Mouse (Mus musculus): Measurements from ENCODE around the gene Otud7b. TPM values are rescaled to one million over a fixed set of nuclear protein-coding genes. Genes with fewer than 3 reads are reported as not detected.

The Otud7b gene
- polyA plus RNA-seq, 1 experiment from 2014 or later, result 14.5 TPM

- Histone ChIP-seq H3K9ac (ENCODE audit: low read length) (no peak overlapping the region), H3K27ac (replicated peaks) (no peak overlapping the region)
- TF ChIP-seq EP300 (optimal IDR thresholded peaks at IDR 0.05) (no peak), CTCF (IDR thresholded peaks at IDR 0.05; ENCODE audit: low read depth) (no peak)
Observed at GRCm38 (mm10) chr3:96163040-96163439, 58.7 kb downstream of the Otud7b start.

GRCm38 (mm10) chr3:96168466-96169158 is 64.3 kb downstream of the Otud7b start:
- ATAC-seq (ENCODE audit: low FRiP score, low TSS enrichment) (no peak), DNase-seq (ENCODE audit: low spot score) (no peak)
- Histone ChIP-seq H3K4me3 (ENCODE audit: low read depth, low read length) (no peak overlapping the region), H3K9me3 (ENCODE audit: control insufficient read depth, low read length) (no peaks in the 10 kb centered on the region), H3K4me1 (replicated peaks; ENCODE audit: control insufficient read depth, insufficient read depth) (0 out of 2 replicates have a peak, but pooled peaks cover 3% of the 10 kb centered on the region), H3K9ac (ENCODE audit: low read length) (no peak overlapping the region), H3K27me3 (ENCODE audit: control insufficient read depth, insufficient read depth, low read length) (no peaks in the 10 kb centered on the region), H3K36me3 (ENCODE audit: control insufficient read depth, insufficient read depth, low read length) (no peaks in the 10 kb centered on the region), H3K4me2 (replicated peaks; ENCODE audit: low read depth) (no peak overlapping the region), H3K27ac (replicated peaks) (no peak overlapping the region)
- WGBS, result 59% methylated on average over 12 of the region's 12 CpGs
- TF ChIP-seq CTCF (IDR thresholded peaks at IDR 0.05; ENCODE audit: low read depth), result no peak

More at GRCm38 (mm10) chr3:96163040-96163439, 58.7 kb downstream of the Otud7b start:
- H3K4me3 ChIP-seq (ENCODE audit: low read depth, low read length), result no peak overlapping the region
- no peak for DNase-seq (ENCODE audit: low spot score)
- ATAC-seq (ENCODE audit: low FRiP score, low TSS enrichment), result no peak
- H3K4me1 ChIP-seq (replicated peaks; ENCODE audit: control insufficient read depth, insufficient read depth), result peaks cover 5% of the 10 kb centered on the region
- H3K36me3 ChIP-seq (ENCODE audit: control insufficient read depth, insufficient read depth, low read length), result no peaks in the 10 kb centered on the region
- no peaks in the 10 kb centered on the region for H3K9me3 ChIP-seq (ENCODE audit: control insufficient read depth, low read length)
- no peak overlapping the region for H3K4me2 ChIP-seq (replicated peaks; ENCODE audit: low read depth)
- no peaks in the 10 kb centered on the region for H3K27me3 ChIP-seq (ENCODE audit: control insufficient read depth, insufficient read depth, low read length)
- 88% methylated on average over 6 of the region's 6 CpGs for WGBS

GRCm38 (mm10) chr3:96170276-96170675 is 65.9 kb downstream of the Otud7b start:
- Histone ChIP-seq H3K27me3 (ENCODE audit: control insufficient read depth, insufficient read depth, low read length) (no peaks in the 10 kb centered on the region), H3K36me3 (ENCODE audit: control insufficient read depth, insufficient read depth, low read length) (0 out of 2 replicates have a peak, but pooled peaks cover 4% of the 10 kb centered on the region), H3K4me3 (ENCODE audit: low read depth, low read length) (no peak overlapping the region), H3K9me3 (ENCODE audit: control insufficient read depth, low read length) (no peaks in the 10 kb centered on the region), H3K9ac (ENCODE audit: low read length) (0 out of 2 replicates have a peak overlapping the region, but pooled peaks have one; percentile 27), H3K4me1 (replicated peaks; ENCODE audit: control insufficient read depth, insufficient read depth) (0 out of 2 replicates have a peak, but pooled peaks cover 3% of the 10 kb centered on the region), H3K4me2 (replicated peaks; ENCODE audit: low read depth) (no peak overlapping the region), H3K27ac (replicated peaks) (no peak overlapping the region)
- DNase-seq (ENCODE audit: low spot score), result no peak
- WGBS, result 88% methylated on average over 4 of the region's 4 CpGs
- TF ChIP-seq CTCF (IDR thresholded peaks at IDR 0.05; ENCODE audit: low read depth), result no peak
- no peak for TF ChIP-seq EP300 (optimal IDR thresholded peaks at IDR 0.05)
- ATAC-seq (ENCODE audit: low FRiP score, low TSS enrichment), result no peak

GRCm38 (mm10) chr3:96170976-96171545 is 66.7 kb downstream of the Otud7b start:
- Histone ChIP-seq H3K27ac (replicated peaks) (peak overlapping the region; percentile 99), H3K9me3 (ENCODE audit: control insufficient read depth, low read length) (no peaks in the 10 kb centered on the region), H3K36me3 (ENCODE audit: control insufficient read depth, insufficient read depth, low read length) (0 out of 2 replicates have a peak, but pooled peaks cover 4% of the 10 kb centered on the region), H3K27me3 (ENCODE audit: control insufficient read depth, insufficient read depth, low read length) (no peaks in the 10 kb centered on the region), H3K9ac (ENCODE audit: low read length) (no peak overlapping the region; the same call in 1 of the 2 replicates), H3K4me2 (replicated peaks; ENCODE audit: low read depth) (peak overlapping the region; percentile 84), H3K4me3 (ENCODE audit: low read depth, low read length) (peak overlapping the region; percentile 88; the same call in 1 of the 2 replicates), H3K4me1 (replicated peaks; ENCODE audit: control insufficient read depth, insufficient read depth) (0 out of 2 replicates have a peak, but pooled peaks cover 3% of the 10 kb centered on the region)
- WGBS, result 51% methylated on average over 10 of the region's 10 CpGs
- TF ChIP-seq EP300 (optimal IDR thresholded peaks at IDR 0.05) (no peak), CTCF (IDR thresholded peaks at IDR 0.05; ENCODE audit: low read depth) (no peak)
- DNase-seq (ENCODE audit: low spot score), result no peak
- ATAC-seq (ENCODE audit: low FRiP score, low TSS enrichment), result no peak

- Histone ChIP-seq H3K9ac (ENCODE audit: low read length) (peak overlapping the region; percentile 86), H3K4me3 (ENCODE audit: low read depth, low read length) (peak overlapping the region; percentile 88), H3K9me3 (ENCODE audit: control insufficient read depth, low read length) (no peaks in the 10 kb centered on the region), H3K27me3 (ENCODE audit: control insufficient read depth, insufficient read depth, low read length) (no peaks in the 10 kb centered on the region), H3K4me1 (replicated peaks; ENCODE audit: control insufficient read depth, insufficient read depth) (0 out of 2 replicates have a peak, but pooled peaks cover 3% of the 10 kb centered on the region), H3K4me2 (replicated peaks; ENCODE audit: low read depth) (peak overlapping the region; percentile 84), H3K36me3 (ENCODE audit: control insufficient read depth, insufficient read depth, low read length) (0 out of 2 replicates have a peak, but pooled peaks cover 4% of the 10 kb centered on the region), H3K27ac (replicated peaks) (peak overlapping the region; percentile 99)
- no peak for TF ChIP-seq EP300 (optimal IDR thresholded peaks at IDR 0.05)
- TF ChIP-seq CTCF (IDR thresholded peaks at IDR 0.05; ENCODE audit: low read depth), result no peak
- ATAC-seq (ENCODE audit: low FRiP score, low TSS enrichment), result peak; percentile 8; the same call in 1 of the 2 replicates
- DNase-seq (ENCODE audit: low spot score), result no peak
- WGBS, result 10% methylated on average over 18 of the region's 18 CpGs
Observed at GRCm38 (mm10) chr3:96171583-96172196, 67.4 kb downstream of the Otud7b start.
